Mouse (Mus musculus) limb, embryonic 13.5 days (tissue): ENCODE measurements around the gene Spef2. TPM values are rescaled to one million over a fixed set of nuclear protein-coding genes. Genes with fewer than 3 reads are reported as not detected.

Experiments
- ATAC-seq: fragments of 200-750 bp; cut with Nextera tagmentation; 2 replicates; pipeline ENCODE4 v1.8.0; 2017; ENCODE audit warnings: low read depth, moderate number of reproducible peaks, moderate TSS enrichment; ENCODE audit not compliant: low FRiP score
- H3K27ac ChIP-seq: fragments of 300-500 bp; sonication (generic); 2 replicates; pipeline ENCODE4 v1.5.1; 2015; ENCODE audit warnings: inconsistent platforms, mild to moderate bottlenecking, moderate library complexity
- H3K27me3 ChIP-seq: fragments of 300-500 bp; sonication (generic); 2 replicates; pipeline ENCODE4 v1.6.1; 2015; ENCODE audit warnings: mild to moderate bottlenecking, inconsistent platforms
- H3K36me3 ChIP-seq: fragments of 300-500 bp; sonication (generic); 2 replicates; pipeline ENCODE4 v1.6.1; 2015; ENCODE audit warnings: inconsistent platforms, mild to moderate bottlenecking, moderate library complexity
- H3K4me1 ChIP-seq: fragments of 300-500 bp; sonication (generic); 2 replicates; pipeline ENCODE4 v1.6.1; 2015; ENCODE audit warnings: inconsistent platforms
- H3K4me2 ChIP-seq: fragments of 300-500 bp; sonication (generic); replicated peaks from 2 replicates; pipeline ENCODE4 v1.6.1; 2015; ENCODE audit warnings: inconsistent platforms, mild to moderate bottlenecking, moderate library complexity
- H3K4me3 ChIP-seq: fragments of 300-500 bp; sonication (generic); 2 replicates; pipeline ENCODE4 v1.5.1; 2015; ENCODE audit warnings: moderate library complexity, mild to moderate bottlenecking, inconsistent platforms
- H3K9ac ChIP-seq: fragments of 300-500 bp; sonication (generic); 2 replicates; pipeline ENCODE4 v1.6.1; 2015; ENCODE audit warnings: mild to moderate bottlenecking, inconsistent platforms
- H3K9me3 ChIP-seq: fragments of 300-500 bp; sonication (generic); 2 replicates; pipeline ENCODE4 v1.6.1; 2016; ENCODE audit warnings: inconsistent platforms
- WGBS: fragments of 180-500 bp; shearing (Covaris S2); methylation state at CpG from one replicate; pipeline ENCODE4 v1.1.7; 2015; 5-methylcytosine and 5-hydroxymethylcytosine counted together
- polyA plus RNA-seq: library from polyadenylated mRNA; unstranded; fragments of >200 nt; fragmentation: Nextera tagmentation; extraction: Ambion mirVana; gene quantifications from 2 replicates; pipeline ENCODE4 v1.2.1, GENCODE M21; 2015

The Spef2 gene
- polyA plus RNA-seq, 1 experiment from 2014 or later = 0.23 TPM

DNA sequence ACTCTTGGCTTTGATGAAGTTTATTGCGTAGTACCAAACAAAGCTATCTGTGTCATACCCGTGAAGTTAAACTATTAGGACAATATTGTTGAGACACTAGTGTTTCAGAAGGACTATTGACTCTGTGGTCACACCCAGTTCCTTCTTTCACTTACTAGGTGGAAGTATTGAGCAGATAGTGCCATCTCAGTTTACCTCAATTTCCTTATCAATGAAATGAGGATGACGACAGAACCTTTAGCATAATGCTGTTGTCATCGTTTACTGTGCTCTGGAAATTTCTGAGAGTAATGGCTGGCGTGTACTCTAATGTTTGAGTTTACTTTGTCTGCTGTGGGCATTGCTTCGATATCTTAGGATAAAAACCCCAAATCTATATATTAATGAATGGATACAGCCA, 117.0 kb downstream of the Spef2 start:
- Histone ChIP-seq H3K4me1 (no peaks in the 10 kb centered on the region), H3K9me3 (no peaks in the 10 kb centered on the region), H3K4me2 (no peak overlapping the region), H3K4me3 (no peak overlapping the region), H3K36me3 (no peaks in the 10 kb centered on the region), H3K27ac (no peak overlapping the region), H3K9ac (no peak overlapping the region), H3K27me3 (no peaks in the 10 kb centered on the region)
- ATAC-seq = no peak
- WGBS = 92% methylated on average over 6 of the region's 6 CpGs

DNA sequence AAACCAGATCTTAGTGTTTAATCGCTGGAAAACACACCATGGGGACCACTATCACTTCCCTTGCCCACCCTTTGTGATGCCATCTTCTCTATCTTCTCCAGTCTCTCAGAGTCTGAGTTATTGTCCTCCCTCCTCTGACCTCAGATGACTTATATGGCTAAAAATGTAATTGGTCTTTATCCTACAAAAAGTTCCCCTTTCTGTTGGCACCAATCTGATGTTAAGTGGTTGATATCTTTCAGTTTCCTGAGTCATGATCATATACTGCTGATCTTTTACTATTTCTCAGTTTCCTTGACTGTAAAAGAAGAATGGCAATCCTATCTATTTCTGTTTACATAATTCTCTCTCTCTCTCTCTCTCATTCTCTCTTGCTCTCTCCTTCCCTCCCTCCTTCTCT, 119.0 kb downstream of the Spef2 start:
- Histone ChIP-seq H3K27me3 (no peaks in the 10 kb centered on the region), H3K36me3 (no peaks in the 10 kb centered on the region), H3K9ac (no peak overlapping the region), H3K4me2 (no peak overlapping the region), H3K27ac (no peak overlapping the region), H3K4me1 (no peaks in the 10 kb centered on the region), H3K4me3 (no peak overlapping the region), H3K9me3 (no peaks in the 10 kb centered on the region)
- WGBS = 74% methylated on average over 1 of the region's 1 CpGs
- ATAC-seq = no peak

DNA sequence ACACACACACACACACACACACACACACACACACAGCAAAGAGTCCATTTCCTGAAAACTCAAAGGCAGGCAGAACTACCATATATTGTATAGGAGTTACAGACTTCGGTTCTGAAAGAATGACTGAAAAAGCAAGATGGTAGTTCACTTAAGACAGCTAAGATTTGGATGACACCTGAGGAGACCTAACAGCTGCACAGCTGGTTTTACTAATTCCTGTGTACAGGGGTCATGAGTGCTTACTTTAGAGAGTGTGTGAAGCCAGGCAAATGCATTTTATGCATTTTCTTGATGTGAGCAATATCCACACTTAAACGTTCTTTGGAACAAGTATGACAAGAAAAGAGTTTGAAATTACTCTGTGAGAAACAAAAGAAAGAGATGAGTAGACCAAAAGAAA, 124.0 kb downstream of the Spef2 start:
- H3K9me3 ChIP-seq = no peaks in the 10 kb centered on the region
- no peaks in the 10 kb centered on the region for H3K36me3 ChIP-seq
- no peak for ATAC-seq
- no peak overlapping the region for H3K4me3 ChIP-seq
- no peak overlapping the region for H3K4me2 ChIP-seq
- no peaks in the 10 kb centered on the region for H3K27me3 ChIP-seq
- H3K9ac ChIP-seq = no peak overlapping the region
- WGBS = 70% methylated on average over 2 of the region's 2 CpGs
- H3K27ac ChIP-seq = no peak overlapping the region
- H3K4me1 ChIP-seq = no peaks in the 10 kb centered on the region

DNA sequence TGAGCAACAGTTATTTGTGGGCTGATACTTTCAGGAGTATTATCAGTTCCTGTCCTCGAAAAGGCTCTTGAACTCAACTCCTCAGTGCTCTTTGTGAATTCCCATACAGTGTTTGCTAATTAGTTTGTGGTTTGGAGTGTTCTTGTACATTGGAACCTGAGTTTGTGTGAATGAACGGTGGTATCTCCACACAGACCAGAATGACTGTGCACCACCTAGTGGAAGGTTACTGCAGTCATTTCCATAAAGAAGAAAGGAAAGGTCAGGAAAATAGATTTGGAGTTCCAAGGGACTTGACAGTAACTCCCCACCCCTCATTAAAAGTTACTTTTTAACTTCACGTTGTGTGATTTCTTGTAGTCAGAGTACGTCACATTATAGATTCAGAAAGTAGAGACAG, 140.5 kb downstream of the Spef2 start:
- no peaks in the 10 kb centered on the region for H3K27me3 ChIP-seq
- 74% methylated on average over 4 of the region's 4 CpGs for WGBS
- H3K27ac ChIP-seq = no peak overlapping the region
- no peaks in the 10 kb centered on the region for H3K4me1 ChIP-seq
- no peak for ATAC-seq
- no peak overlapping the region for H3K9ac ChIP-seq
- H3K9me3 ChIP-seq = no peaks in the 10 kb centered on the region
- no peak overlapping the region for H3K4me3 ChIP-seq
- no peak overlapping the region for H3K4me2 ChIP-seq
- no peaks in the 10 kb centered on the region for H3K36me3 ChIP-seq

DNA sequence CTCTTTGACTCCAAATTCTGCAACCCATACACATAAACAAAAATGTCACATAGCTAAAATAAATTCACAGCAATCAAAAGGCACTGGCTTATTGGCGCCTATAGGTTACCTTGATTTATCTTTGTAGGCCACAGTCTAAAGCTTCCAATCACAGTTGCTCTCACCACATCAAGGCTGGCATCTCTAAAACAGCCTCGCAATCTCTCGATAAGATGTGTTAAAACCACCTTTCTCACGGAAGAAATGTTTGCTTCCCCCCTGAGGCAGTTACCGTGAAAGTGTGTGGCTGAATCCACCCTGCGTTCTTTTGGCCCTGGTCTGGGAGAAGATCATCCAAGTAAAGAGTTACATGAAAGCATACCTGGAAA, 148.6 kb downstream of the Spef2 start:
- no peak overlapping the region for H3K27ac ChIP-seq
- no peaks in the 10 kb centered on the region for H3K27me3 ChIP-seq
- no peaks in the 10 kb centered on the region for H3K9me3 ChIP-seq
- 88% methylated on average over 6 of the region's 6 CpGs for WGBS
- H3K4me1 ChIP-seq = no peaks in the 10 kb centered on the region
- H3K36me3 ChIP-seq = no peaks in the 10 kb centered on the region
- H3K4me2 ChIP-seq = no peak overlapping the region
- no peak overlapping the region for H3K4me3 ChIP-seq
- H3K9ac ChIP-seq = no peak overlapping the region
- ATAC-seq = no peak

DNA sequence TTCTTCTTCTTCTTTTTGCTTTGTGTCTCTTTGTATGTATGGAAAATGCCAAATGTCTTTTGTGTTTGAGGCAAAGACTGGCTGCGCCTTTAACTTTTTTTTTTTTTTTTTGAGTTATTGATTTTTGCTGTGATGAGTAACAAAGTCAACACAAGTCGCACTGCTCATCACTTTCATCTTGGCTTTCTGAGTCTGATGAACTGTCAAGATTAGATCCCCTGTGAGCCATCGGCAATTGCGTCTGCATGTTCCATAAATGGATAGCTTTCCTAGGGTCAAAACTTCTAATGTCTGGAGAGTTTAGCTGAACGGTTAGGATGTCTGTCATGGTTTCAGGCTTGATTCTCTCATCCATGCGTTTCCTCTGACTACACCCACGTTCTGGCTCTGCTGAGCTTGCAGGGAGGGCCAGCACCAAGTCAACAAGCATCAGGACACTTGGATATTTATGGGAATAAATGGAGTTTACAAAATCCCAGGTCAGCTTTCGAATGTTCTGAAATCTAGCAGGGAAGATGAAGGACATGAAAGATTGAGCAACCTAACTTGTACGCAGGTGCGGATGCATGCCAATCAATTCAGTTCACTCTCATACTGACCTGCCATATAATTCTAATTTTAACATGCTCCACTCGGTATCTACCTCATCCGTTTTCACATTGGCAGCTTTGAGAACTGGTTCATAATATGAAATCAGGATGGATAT, 149.1 kb downstream of the Spef2 start:
- 88% methylated on average over 12 of the region's 12 CpGs for WGBS
- Histone ChIP-seq H3K4me2 (no peak overlapping the region), H3K4me3 (no peak overlapping the region), H3K27me3 (no peaks in the 10 kb centered on the region), H3K27ac (no peak overlapping the region), H3K4me1 (no peaks in the 10 kb centered on the region), H3K9ac (no peak overlapping the region), H3K36me3 (no peaks in the 10 kb centered on the region), H3K9me3 (no peaks in the 10 kb centered on the region)
- ATAC-seq = no peak

DNA sequence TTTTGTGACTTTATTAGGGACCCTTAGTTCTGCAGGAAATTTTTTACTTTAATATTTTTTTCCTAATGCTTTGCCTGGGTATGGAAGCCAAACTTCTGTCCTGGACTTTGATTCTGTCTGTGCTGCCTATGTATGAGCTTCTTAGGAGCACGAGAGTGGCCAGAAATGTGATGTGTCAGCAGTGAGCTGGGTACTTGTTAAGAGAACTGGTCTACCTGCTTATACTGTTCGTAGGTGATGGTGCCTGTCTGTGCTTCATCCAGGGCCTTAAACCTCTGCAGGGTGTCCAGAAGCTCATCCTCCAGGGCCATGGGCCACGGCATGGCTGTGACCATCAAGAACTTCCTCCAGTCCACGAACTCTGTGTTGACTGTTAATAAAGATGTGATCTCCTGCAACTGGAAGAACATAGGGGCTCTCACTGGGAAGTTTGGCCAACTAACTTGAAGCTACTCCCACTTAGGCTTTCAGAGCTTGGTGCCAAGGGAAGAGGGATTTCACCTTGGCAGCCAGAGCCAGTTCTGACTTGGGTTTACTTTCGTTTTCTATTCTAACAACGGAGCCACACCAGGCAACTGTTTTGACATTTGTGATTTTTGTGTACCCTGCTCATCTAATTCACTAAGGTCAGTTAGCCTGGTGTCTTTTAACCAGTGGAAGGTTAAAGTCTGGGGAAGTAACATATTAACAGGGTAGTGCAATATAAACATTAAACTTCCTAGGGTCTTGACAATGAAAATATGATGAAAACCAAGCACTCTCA, 152.2 kb downstream of the Spef2 start:
- H3K27ac ChIP-seq = no peak overlapping the region
- no peaks in the 10 kb centered on the region for H3K36me3 ChIP-seq
- WGBS = 86% methylated on average over 6 of the region's 6 CpGs
- no peak for ATAC-seq
- no peaks in the 10 kb centered on the region for H3K4me1 ChIP-seq
- H3K4me3 ChIP-seq = no peak overlapping the region
- no peaks in the 10 kb centered on the region for H3K9me3 ChIP-seq
- no peak overlapping the region for H3K4me2 ChIP-seq
- H3K27me3 ChIP-seq = no peaks in the 10 kb centered on the region
- no peak overlapping the region for H3K9ac ChIP-seq

DNA sequence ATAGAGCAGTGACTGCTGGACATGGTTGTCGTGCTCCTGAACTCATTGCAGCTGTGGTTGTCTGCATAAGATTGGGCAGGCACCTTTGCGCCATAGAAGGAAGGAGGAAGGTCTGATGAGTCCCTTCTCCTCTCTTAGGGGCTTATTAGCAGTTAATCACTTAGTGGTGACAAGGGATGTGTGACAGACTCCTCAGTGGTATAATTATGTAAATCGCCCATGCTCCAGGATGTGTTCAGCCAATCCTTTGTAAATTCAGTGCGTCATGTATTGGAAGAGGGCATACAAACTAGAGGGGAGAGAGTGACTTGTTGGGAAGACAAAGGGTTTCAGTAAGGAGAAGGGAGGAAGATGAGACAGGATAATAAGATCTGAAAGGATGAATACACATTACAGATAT, 158.7 kb downstream of the Spef2 start:
- H3K4me1 ChIP-seq = no peaks in the 10 kb centered on the region
- ATAC-seq = no peak
- H3K27ac ChIP-seq = no peak overlapping the region
- no peak overlapping the region for H3K4me3 ChIP-seq
- H3K9me3 ChIP-seq = no peaks in the 10 kb centered on the region
- no peaks in the 10 kb centered on the region for H3K36me3 ChIP-seq
- 78% methylated on average over 4 of the region's 4 CpGs for WGBS
- H3K9ac ChIP-seq = no peak overlapping the region
- H3K27me3 ChIP-seq = no peaks in the 10 kb centered on the region
- no peak overlapping the region for H3K4me2 ChIP-seq

DNA sequence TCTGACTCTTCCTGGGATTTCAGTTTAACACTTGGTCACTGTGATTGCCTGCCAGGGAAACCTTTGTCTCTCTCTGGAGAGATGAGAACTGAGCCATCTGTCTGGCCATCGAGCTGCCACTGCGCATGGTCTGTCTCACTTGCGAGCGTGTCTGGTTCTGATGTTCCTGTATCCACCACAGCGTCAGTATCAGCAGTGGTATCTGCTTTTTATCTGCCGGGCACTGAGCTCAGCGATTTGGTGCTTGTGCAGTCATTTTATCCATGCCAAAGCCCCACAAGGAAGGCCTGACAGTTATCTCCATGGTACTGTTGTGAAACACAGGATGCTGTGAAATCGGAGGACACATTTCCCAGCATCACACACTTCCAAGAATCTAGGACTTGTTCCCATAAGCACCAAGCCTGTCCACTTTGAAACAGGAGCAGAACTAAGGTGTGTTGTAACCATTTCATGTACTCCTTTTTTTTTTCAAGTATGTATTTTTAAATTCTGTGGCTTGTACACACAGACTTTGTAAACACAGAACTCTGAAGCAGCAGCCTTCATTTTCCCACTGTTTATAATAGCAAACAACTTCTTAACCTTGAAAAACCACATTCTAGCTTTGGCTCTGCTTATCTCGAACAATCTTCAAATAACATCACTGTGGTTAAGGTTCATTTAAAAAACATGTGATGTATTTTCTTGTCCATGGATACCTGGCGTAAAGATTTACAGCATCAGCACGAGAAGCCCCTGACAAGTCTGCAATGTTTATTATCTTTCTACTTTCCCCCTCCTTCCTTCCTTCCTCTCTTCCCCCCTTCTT, 168.0 kb downstream of the Spef2 start:
- Histone ChIP-seq H3K4me1 (no peaks in the 10 kb centered on the region), H3K9me3 (no peaks in the 10 kb centered on the region), H3K27me3 (no peaks in the 10 kb centered on the region), H3K4me3 (no peak overlapping the region), H3K4me2 (no peak overlapping the region), H3K9ac (no peak overlapping the region), H3K27ac (no peak overlapping the region), H3K36me3 (no peaks in the 10 kb centered on the region)
- WGBS = 79% methylated on average over 11 of the region's 11 CpGs
- no peak for ATAC-seq

DNA sequence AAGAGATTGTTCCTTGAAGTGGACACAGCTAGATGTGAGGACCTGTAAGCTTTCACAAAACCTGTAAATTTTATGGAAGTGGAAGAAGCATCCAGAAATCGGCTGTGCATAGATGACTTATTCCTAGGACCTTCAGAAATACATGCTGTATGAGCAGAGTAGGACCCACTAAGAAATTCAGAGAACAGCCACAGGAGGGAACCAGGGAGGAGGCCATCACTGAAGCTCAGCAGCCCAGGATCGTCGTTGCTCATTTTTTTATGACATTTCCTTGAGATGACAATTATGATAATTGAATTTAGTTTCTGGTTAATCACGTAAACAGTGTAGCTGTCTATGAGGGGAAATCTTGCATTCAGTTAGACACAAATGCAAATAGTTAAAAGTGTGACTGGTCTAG, 171.4 kb downstream of the Spef2 start:
- no peak overlapping the region for H3K27ac ChIP-seq
- no peaks in the 10 kb centered on the region for H3K9me3 ChIP-seq
- no peak overlapping the region for H3K4me2 ChIP-seq
- WGBS = 80% methylated on average over 4 of the region's 4 CpGs
- no peaks in the 10 kb centered on the region for H3K4me1 ChIP-seq
- no peaks in the 10 kb centered on the region for H3K36me3 ChIP-seq
- H3K9ac ChIP-seq = no peak overlapping the region
- no peaks in the 10 kb centered on the region for H3K27me3 ChIP-seq
- H3K4me3 ChIP-seq = no peak overlapping the region
- no peak for ATAC-seq

DNA sequence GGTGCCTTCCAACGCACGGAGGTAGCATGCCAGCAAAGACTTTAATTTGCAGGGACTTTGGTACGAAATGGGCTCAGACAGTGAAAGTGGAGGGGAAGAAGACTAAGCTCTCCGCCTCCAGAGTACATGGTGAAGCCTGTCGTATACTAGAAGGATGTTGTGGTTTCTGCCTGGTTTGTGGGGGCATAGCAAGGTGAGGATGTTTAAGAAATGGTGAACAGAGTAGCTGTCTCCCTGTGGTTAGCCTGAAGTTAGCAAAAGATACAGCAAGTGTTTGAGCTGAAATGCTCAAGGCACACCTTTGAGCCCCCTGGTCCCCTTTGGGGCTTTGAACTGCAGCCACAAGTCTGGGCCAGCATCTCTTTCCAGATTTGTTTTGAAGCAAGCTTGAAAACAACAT, 173.9 kb downstream of the Spef2 start:
- Histone ChIP-seq H3K9ac (no peak overlapping the region), H3K9me3 (no peaks in the 10 kb centered on the region), H3K4me2 (no peak overlapping the region), H3K36me3 (no peaks in the 10 kb centered on the region), H3K27me3 (no peaks in the 10 kb centered on the region), H3K4me1 (no peaks in the 10 kb centered on the region), H3K27ac (no peak overlapping the region), H3K4me3 (no peak overlapping the region)
- no peak for ATAC-seq
- WGBS = 80% methylated on average over 5 of the region's 5 CpGs

DNA sequence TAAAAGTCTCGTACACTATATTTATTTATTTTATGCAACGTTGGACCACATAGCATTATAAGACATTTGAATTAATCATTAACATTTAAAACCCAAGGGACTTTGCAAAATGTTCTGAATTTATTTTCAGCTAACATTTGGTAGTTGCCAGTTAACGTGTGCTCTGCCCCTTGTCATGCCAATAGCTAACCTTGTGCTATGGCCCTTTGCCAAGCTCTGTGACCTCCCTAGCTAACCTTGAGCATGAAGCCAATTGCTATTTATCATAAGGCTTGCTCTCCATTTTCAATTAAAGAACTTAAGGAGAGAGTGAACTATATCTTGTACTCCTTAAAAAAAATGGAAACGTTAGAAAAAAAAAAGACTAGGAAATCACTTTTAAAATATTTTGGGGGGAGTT, 175.3 kb downstream of the Spef2 start:
- no peak overlapping the region for H3K4me3 ChIP-seq
- H3K36me3 ChIP-seq = no peaks in the 10 kb centered on the region
- H3K4me2 ChIP-seq = no peak overlapping the region
- no peak overlapping the region for H3K27ac ChIP-seq
- H3K9ac ChIP-seq = no peak overlapping the region
- ATAC-seq = no peak
- 86% methylated on average over 4 of the region's 4 CpGs for WGBS
- H3K9me3 ChIP-seq = no peaks in the 10 kb centered on the region
- H3K27me3 ChIP-seq = no peaks in the 10 kb centered on the region
- H3K4me1 ChIP-seq = no peaks in the 10 kb centered on the region
